ENCODE assay signal across 8 mouse cellular contexts in the genomic region with DNA sequence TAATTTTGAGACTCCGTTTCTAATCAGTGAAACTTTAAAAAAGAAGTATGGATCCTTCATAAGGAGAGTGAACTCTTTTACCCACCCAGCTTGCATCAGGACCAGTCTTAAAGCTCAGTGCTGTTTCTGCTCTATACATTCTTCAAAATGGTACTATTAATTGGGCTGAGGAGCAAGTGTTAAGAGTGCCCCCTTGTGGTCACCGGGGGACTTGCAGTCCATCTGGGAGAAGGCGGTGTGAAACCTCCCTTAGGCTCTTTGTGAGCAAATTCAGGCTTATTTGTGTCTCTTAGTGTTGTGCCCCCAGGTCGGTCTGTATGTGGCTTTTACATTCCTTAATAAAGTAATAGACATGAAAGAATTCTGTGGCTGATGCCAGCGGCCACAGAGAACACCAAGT. TPM values are rescaled to one million over a fixed set of nuclear protein-coding genes. Genes with fewer than 3 reads are reported as not detected.
DNase-seq lines count a peak whose midpoint lies in the region; ATAC-seq lines count a peak whose summit lies in the region.

No protein-coding gene starts in this region.

- no peak overlapping the region for H3K9ac ChIP-seq in forebrain, embryonic 15.5 days (replicated peaks)

- no peaks in the 10 kb centered on the region for H3K36me3 ChIP-seq in forebrain, embryonic 10.5 days (replicated peaks)
- H3K36me3 ChIP-seq in forebrain, embryonic 15.5 days: no peaks in the 10 kb centered on the region
- H3K36me3 ChIP-seq in splenic B cell, adult 2 months (ENCODE audit: control insufficient read depth, insufficient read depth, low read length, poor library complexity, severe bottlenecking): no peaks in the 10 kb centered on the region

- no peak overlapping the region for H3K4me2 ChIP-seq in forebrain, embryonic 15.5 days (replicated peaks)

- peak; percentile 79 for DNase-seq in forebrain, embryonic 10.5 days (ENCODE audit: extremely low spot score, low spot score)
- peak; percentile 1 for DNase-seq in T-cell, adult 2 months (ENCODE audit: low spot score)
- peak; percentile 50 to 61 for DNase-seq in cerebellum, postnatal 36 days
- peak; percentile 11 for DNase-seq in gastrocnemius, postnatal 25 days
- DNase-seq in layer of hippocampus, adult 9-11 months: peak; percentile 59
- DNase-seq in lung, postnatal 4 days: peak; percentile 60 to 78
- peak; percentile 46 for DNase-seq in splenic B cell, adult 2 months (ENCODE audit: low read depth, low spot score)

- H3K27ac ChIP-seq in forebrain, embryonic 10.5 days: no peak overlapping the region
- no peak overlapping the region for H3K27ac ChIP-seq in forebrain, embryonic 15.5 days (replicated peaks)

- H3K9me3 ChIP-seq in forebrain, embryonic 10.5 days: no peaks in the 10 kb centered on the region
- H3K9me3 ChIP-seq in forebrain, embryonic 15.5 days: no peaks in the 10 kb centered on the region

- H3K4me3 ChIP-seq in forebrain, embryonic 10.5 days: no peak overlapping the region
- H3K4me3 ChIP-seq in forebrain, embryonic 15.5 days: no peak overlapping the region

- WGBS in forebrain, embryonic 10.5 days: 19% methylated on average over 5 of the region's 5 CpGs
- 18% methylated on average over 5 of the region's 5 CpGs for WGBS in forebrain, embryonic 15.5 days

- H3K27me3 ChIP-seq in forebrain, embryonic 10.5 days (ENCODE audit: poor library complexity, severe bottlenecking): no peaks in the 10 kb centered on the region
- no peaks in the 10 kb centered on the region for H3K27me3 ChIP-seq in forebrain, embryonic 15.5 days
- no peaks in the 10 kb centered on the region for H3K27me3 ChIP-seq in splenic B cell, adult 2 months (ENCODE audit: control insufficient read depth, insufficient read depth, low read length, poor library complexity, severe bottlenecking)

- peaks cover 8% of the 10 kb centered on the region; the same call in 1 of the 2 replicates for H3K4me1 ChIP-seq in forebrain, embryonic 10.5 days
- H3K4me1 ChIP-seq in forebrain, embryonic 15.5 days: peaks cover 14% of the 10 kb centered on the region

- ATAC-seq in forebrain, embryonic 15.5 days (replicated peaks): no peak

RNA-seq across cellular contexts. Expression of a gene that starts 56.6 kb away (rescaled TPM):
- polyA plus RNA-seq in forebrain, embryonic 10.5 days (2016; fragmentation: Nextera tagmentation; extraction: Ambion mirVana): 2.1 and 2.8 TPM in 2 replicates
- 4.2 and 4.6 TPM in 2 replicates for polyA plus RNA-seq in forebrain, embryonic 15.5 days (2015; fragmentation: Nextera tagmentation; extraction: Ambion mirVana)
- total RNA-seq in gastrocnemius, postnatal 25 days (2021): under 1 TPM in 1 of 2 experiments, not detected in 1; 0.28 TPM

Comparison
In these comparisons a context has a peak if more than half of its experiments do, and no peak if none do; other contexts are left out.
1. DNase-seq: peak in every context shown above with its lines; median percentile 79 in forebrain, embryonic 10.5 days; 69 in lung, postnatal 4 days; 59 in layer of hippocampus, adult 9-11 months; 56 in cerebellum, postnatal 36 days; 46 in splenic B cell, adult 2 months; 11 in gastrocnemius, postnatal 25 days; 1 in T-cell, adult 2 months.